19 mouse cellular contexts compared by ENCODE assay signal in genomic region chr14:120931236-120931635, GRCm38 (mm10).
"Had no signal": no experiment of that assay in that cellular context is flagged by ENCODE, and none has a peak within 500 bp of the region (broad histone marks: within the 10 kb centered on the region; RNA-seq: fewer than 3 reads in every experiment).

No protein-coding gene starts in this region.

- H3K4me3 ChIP-seq: left cerebral cortex, adult 2 months; liver, embryonic 13.5 days; lung, embryonic 15.5 days; megakaryocyte, embryonic 14.5 days; midbrain, embryonic 10.5 days; midbrain, embryonic 13.5 days had no signal

- ATAC-seq: intestine, embryonic 16.5 days; midbrain, embryonic 13.5 days; midbrain, embryonic 16.5 days had no signal

- H3K4me2 ChIP-seq: liver, embryonic 13.5 days; lung, embryonic 15.5 days; midbrain, embryonic 13.5 days had no signal

- H3K27me3 ChIP-seq: liver, embryonic 13.5 days; lung, embryonic 15.5 days; megakaryocyte, embryonic 14.5 days; midbrain, embryonic 13.5 days had no signal

- H3K9me3 ChIP-seq: liver, embryonic 13.5 days; lung, embryonic 15.5 days; megakaryocyte, embryonic 14.5 days; midbrain, embryonic 10.5 days; midbrain, embryonic 13.5 days had no signal

- H3K9ac ChIP-seq: liver, embryonic 13.5 days; lung, embryonic 15.5 days; midbrain, embryonic 13.5 days had no signal

- DNase-seq: kidney, adult 18-20 months; kidney, postnatal 36 days; layer of hippocampus, postnatal 36 days; liver, embryonic 13.5 days; right cerebral cortex, adult 18-20 months; right cerebral cortex, postnatal 14 days; right cerebral cortex, postnatal 4 days; thymus, adult 2 months; thymus, postnatal 14 days; thymus, postnatal 4 days had no signal

- H3K4me1 ChIP-seq: liver, embryonic 13.5 days; lung, embryonic 15.5 days; midbrain, embryonic 10.5 days; midbrain, embryonic 13.5 days had no signal

- H3K27ac ChIP-seq: kidney, postnatal 0 days; left cerebral cortex, adult 2 months; liver, embryonic 13.5 days; lung, embryonic 15.5 days; midbrain, embryonic 10.5 days; midbrain, embryonic 13.5 days; stomach, postnatal 0 days had no signal
